Mouse (Mus musculus): ENCODE results near the gene Ptgs1. TPM values are rescaled to one million over a fixed set of nuclear protein-coding genes. Genes with fewer than 3 reads are reported as not detected.

Ptgs1 gene
- total RNA-seq, 2 experiments from 2014 or later, result 16.1 to 22.2 TPM

DNA sequence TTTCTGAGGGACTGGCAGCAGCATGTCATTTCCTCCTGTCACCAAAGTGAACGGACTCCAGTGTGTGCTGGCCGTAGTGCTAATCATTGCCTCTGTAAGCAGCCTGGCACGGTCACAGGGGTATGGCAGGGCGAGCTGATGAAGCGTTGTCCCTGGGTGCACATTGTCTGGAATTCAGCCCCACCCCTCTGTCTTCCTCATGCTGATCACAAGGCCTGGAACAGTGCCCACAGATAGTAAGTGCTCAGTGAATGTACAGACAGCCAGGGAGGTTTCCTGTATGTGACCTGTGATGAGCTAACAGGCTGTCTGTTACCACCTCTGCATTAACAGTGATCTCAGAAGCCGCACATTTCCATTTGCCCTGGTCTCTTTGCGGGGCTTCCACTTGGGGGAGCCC, 17.1 kb upstream of the Ptgs1 start:
- no peak for DNase-seq (ENCODE audit: low spot score in 2 of 2)
- intact Hi-C loops (cut with DNase I), result no loop called here

DNA sequence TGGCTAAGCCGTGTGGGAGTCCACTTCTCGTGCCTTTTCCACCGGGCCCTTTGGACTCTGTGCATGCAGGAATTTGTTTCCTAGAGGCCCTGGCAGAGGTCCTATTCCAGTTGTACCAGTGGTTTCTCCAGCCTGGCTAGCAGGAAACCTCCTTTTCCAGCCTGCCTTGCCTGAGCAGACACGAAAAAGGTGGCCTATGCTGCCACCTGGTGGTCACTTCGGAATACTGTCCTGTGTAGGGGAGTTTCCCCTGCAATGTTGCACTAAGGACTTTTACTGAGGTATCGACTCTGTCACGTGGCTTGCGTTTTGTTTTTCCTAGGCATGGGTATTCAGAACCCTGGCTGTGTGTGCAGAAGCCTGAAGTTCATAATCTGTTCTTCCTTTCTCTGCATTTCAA, 16.2 kb upstream of the Ptgs1 start:
- intact Hi-C loops (cut with DNase I), result loop anchor here (1.0 kb wide), 2 partner anchors 62 to 205 kb away; no protein-coding TSS in a partner anchor
- DNase-seq (ENCODE audit: low spot score in 2 of 2), result peak; percentile 83 to 85

DNA sequence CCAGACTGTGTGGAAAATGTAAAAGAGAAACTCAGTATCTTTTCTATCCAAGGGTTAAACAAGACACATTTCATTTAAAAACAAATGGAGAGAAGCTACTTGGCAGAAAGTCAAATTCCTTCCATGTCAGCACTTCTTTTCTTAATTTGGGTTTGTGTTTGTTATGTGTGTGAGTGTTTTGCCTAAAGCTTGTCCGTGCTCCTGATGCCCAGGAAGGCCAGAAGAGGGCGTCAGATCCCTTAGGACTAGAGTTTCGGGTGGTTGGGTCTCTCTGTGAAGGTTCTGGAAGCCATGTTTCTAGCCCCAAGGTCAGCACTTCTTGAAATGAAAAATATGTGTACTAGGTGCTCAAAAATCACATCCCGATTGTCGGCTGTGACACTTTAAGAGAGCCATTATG, 15.8 kb upstream of the Ptgs1 start:
- intact Hi-C loops (cut with DNase I), result loop anchor here (1.0 kb wide), 2 partner anchors 62 to 205 kb away; no protein-coding TSS in a partner anchor
- DNase-seq (ENCODE audit: low spot score in 2 of 2), result no peak

GRCm38 (mm10) chr2:36215203-36215739, 15.0 kb upstream of the Ptgs1 start:
- DNase-seq (ENCODE audit: low spot score in 2 of 2), result no peak
- intact Hi-C loops (cut with DNase I), result no loop called here

DNA sequence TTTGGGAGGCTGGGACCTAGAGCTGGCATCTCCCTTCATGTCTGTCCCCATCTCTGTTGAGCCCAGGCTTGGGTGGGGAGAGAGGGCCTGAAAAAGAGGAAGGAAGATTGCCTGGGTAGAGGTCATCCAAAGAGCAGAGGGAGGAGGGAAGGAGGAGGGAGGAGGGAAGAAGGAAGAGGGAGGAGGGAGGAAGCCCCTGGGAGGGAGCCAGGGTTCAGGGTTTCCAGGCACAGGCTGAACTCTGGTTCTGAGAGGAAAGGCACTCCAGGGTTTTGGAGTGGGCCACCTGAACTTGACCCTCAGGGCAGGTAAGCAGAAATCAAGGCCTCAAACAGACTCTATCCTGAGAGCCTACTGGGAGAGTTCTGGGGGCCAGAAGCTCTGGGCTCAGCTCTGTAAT, 13.7 kb upstream of the Ptgs1 start:
- intact Hi-C loops (cut with DNase I), result no loop called here
- no peak for DNase-seq (ENCODE audit: low spot score in 2 of 2)

- intact Hi-C loops (cut with DNase I), result no loop called here
- DNase-seq (ENCODE audit: low spot score in 2 of 2), result no peak
Measured at GRCm38 (mm10) chr2:36216953-36217573, 13.2 kb upstream of the Ptgs1 start.

DNA sequence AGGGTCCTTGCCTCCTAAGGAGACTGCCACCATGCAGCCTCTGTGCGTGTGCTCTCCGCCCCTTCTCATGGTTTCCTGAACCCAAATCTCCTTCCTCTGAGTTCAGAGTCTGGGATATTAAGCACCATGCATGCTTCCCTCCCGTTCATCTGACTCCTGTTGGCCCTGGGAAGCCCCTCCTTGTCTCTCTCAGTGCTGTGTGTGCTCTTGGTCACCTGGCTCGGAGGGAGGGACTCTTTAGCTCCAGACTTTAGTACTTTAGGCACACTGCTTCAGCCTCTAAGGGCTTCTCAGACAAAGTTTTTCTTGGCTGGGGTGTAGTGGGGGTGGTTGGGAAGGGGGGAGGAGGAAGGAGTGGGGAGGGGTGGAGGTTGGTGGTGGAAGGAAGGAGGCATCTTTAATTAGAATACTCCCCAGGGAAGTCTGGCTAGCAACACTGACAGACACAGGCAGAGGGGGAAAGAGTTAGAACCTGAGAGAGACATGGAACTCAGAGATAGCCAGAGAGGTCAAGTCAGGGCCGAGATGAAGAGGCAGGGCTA, 12.5 kb upstream of the Ptgs1 start:
- intact Hi-C loops (cut with DNase I), result no loop called here
- no peak for DNase-seq (ENCODE audit: low spot score in 2 of 2)

GRCm38 (mm10) chr2:36220106-36220505, 10.1 kb upstream of the Ptgs1 start:
- intact Hi-C loops (cut with DNase I), result no loop called here
- no peak for DNase-seq (ENCODE audit: low spot score in 2 of 2)

GRCm38 (mm10) chr2:36220891-36221290, 9.3 kb upstream of the Ptgs1 start:
- DNase-seq (ENCODE audit: low spot score in 2 of 2), result no peak
- intact Hi-C loops (cut with DNase I), result no loop called here

GRCm38 (mm10) chr2:36222168-36222848, 7.9 kb upstream of the Ptgs1 start:
- intact Hi-C loops (cut with DNase I), result no loop called here

DNA sequence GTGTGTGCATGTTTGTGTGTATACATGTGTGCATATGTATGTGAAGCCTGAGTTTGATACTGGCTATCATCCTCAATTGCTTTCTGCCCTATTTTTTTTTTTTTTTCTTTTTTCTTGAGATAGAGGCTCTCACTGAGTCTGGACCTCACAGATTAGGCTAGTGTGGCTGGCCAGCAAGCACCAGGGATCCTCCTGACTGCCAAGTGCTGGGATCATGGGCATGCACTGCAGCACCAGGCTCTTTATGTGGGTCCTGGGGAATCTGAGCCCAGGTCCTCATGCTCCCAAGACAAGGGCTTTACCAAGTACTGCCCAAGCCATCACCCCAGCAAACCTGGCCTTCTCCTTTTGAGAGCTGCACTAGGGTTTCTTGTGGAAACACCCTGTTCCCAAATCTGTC, 6.8 kb upstream of the Ptgs1 start:
- DNase-seq (ENCODE audit: low spot score in 2 of 2), result no peak
- intact Hi-C loops (cut with DNase I), result no loop called here

More at GRCm38 (mm10) chr2:36222168-36222848, 7.9 kb upstream of the Ptgs1 start:
- DNase-seq (ENCODE audit: low spot score in 2 of 2), result no peak

DNA sequence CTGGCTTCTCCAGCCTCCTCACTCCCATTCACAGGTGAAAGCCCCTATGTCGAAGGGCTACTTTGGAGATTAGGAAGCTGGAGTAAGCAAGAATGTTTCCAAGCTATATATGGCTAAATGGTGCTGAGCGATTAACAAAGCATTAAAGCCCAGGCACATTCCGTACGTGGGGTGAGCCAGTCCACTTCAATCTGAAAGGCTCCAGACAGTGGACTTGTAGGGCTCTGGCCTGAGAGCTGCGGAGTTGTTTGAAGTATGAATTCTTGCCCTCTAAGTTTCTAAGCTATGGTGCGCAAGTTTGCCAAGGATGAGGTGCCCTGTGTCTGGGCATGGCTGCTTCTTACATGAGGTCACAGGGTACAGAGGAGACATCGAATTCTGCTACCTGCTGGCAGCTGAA, 6.1 kb upstream of the Ptgs1 start:
- intact Hi-C loops (cut with DNase I), result no loop called here
- DNase-seq (ENCODE audit: low spot score in 2 of 2), result no peak

- no peak for DNase-seq (ENCODE audit: low spot score in 2 of 2)
Measured at GRCm38 (mm10) chr2:36224599-36224998, 5.6 kb upstream of the Ptgs1 start.

DNA sequence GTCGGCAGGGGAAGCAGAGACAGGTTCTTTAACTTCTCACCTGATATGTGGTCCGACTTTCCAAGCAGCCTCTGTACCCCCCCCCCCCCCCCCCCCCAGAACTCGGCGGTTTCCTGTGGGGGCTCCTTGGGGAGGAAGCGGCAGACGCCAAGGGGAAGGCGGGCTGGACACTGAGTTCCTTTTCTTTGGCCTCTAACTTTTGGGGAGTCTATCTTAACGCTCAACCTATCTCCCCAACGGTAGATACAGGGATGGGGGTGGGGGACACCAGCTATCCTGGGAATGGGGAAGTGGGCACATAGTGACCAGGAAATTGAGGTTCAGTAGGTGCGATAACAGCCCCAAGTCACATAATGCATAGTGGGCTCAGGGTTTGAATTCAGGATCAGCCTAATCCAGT, 741 bp downstream of the Ptgs1 start:
- intact Hi-C loops (cut with DNase I), result no loop called here
- DNase-seq (ENCODE audit: low spot score in 2 of 2), result no peak

More at GRCm38 (mm10) chr2:36224599-36224998, 5.6 kb upstream of the Ptgs1 start:
- intact Hi-C loops (cut with DNase I), result no loop called here

GRCm38 (mm10) chr2:36234526-36235368, 4.5 kb downstream of the Ptgs1 start:
- intact Hi-C loops (cut with DNase I), result no loop called here

DNA sequence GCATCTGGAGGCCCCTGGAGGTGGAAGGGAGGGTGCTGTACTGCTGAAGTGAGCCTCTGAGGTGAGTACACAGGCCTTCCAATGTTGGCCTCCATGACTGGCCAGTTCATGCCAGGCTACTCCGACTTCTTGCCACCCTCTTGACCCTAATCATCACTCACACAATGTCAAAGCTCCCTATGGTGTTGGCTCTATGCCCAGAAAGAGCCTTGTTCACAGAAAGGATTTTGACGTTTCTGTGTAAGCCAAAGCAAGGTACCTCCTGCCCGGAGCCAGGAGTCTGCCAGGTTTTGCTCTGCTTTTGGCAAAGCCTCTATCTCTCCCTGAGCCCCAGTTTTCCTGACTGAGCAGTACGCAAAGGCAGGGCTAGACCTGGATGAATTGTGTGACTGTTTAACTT, 5.7 kb downstream of the Ptgs1 start:
- intact Hi-C loops (cut with DNase I), result no loop called here
- DNase-seq (ENCODE audit: low spot score in 2 of 2), result no peak

More at GRCm38 (mm10) chr2:36234526-36235368, 4.5 kb downstream of the Ptgs1 start:
- DNase-seq (ENCODE audit: low spot score in 2 of 2), result no peak

- intact Hi-C loops (cut with DNase I), result no loop called here
Measured at GRCm38 (mm10) chr2:36236889-36237288, 6.7 kb downstream of the Ptgs1 start.

DNA sequence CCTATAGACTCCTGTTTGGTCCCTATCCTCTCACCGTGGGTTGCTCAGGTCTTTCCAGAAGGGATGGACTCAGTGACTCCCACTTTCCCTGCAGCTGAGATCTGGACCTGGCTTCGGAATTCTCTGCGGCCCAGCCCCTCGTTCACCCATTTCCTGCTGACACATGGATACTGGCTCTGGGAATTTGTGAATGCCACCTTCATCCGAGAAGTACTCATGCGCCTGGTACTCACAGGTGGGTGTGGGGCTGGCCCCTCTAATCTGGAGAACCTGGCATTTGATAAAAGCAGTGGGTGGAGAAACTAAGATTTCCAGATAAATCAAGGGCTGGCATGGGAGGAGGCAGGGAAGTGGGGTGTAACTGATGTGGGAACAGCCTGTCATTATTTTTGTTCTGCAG, 7.3 kb downstream of the Ptgs1 start:
- no peak for DNase-seq (ENCODE audit: low spot score in 2 of 2)
- intact Hi-C loops (cut with DNase I), result no loop called here

More at GRCm38 (mm10) chr2:36236889-36237288, 6.7 kb downstream of the Ptgs1 start:
- no peak for DNase-seq (ENCODE audit: low spot score in 2 of 2)

GRCm38 (mm10) chr2:36238467-36238866, 8.2 kb downstream of the Ptgs1 start:
- DNase-seq (ENCODE audit: low spot score in 2 of 2), result no peak
- intact Hi-C loops (cut with DNase I), result no loop called here

DNA sequence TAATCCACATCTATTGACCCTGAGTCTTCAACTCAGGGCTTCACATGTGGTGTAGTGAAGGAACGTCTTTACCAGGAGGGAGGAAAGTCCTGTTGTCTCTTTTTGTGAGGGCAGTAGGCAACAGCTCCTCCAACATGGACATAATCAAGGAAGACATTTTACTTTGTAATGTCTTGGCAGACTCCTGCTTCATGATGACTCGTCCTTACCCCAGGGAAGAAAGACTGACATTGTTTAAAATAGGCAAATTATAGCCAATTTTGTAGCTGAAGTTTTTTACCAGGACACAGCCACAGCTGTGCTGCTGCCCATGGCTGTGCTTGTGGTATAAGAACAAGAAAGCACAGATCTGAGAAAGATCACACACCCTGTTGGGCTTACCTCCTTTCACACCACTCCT, 8.7 kb downstream of the Ptgs1 start:
- intact Hi-C loops (cut with DNase I), result no loop called here
- no peak for DNase-seq (ENCODE audit: low spot score in 2 of 2)

All from left cerebral cortex, postnatal 36 days (tissue).